Mouse (Mus musculus): ENCODE data around the gene Olfr1502.
"Not testable (repeated sequence)": the region's sequence is repeated elsewhere in the genome, so short reads cannot be mapped to it uniquely, and the experiment has no call there.

The Olfr1502 gene

DNA sequence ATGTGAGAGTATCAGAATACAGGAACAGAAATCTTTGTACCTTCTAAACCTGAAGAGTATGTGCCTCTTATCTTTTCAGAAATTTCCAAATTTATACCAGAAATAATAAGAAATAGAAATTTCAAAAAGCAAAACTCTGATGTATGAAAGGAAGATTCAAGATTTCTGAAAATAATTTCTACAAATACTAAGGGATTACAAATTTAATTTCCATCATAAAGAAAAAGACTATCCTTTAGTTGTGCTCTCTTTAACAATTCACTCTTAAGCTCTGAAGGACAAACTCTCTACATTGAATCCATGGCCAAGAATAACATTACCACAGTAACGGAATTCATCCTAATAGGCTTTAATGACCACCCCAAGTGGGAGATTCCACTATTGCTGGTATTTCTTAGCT lies at the start of gene Olfr1502:
Gene Olfr1502 (plus strand): TSS at position 301 of the 400 bp plus-strand sequence.
- no peak for DNase-seq (ENCODE audit: low read depth)

- DNase-seq (ENCODE audit: low read depth): peak; percentile 38
These were observed 48.8 kb upstream of the Olfr1502 start for GRCm38 (mm10) chr19:13812823-13813222.

DNA sequence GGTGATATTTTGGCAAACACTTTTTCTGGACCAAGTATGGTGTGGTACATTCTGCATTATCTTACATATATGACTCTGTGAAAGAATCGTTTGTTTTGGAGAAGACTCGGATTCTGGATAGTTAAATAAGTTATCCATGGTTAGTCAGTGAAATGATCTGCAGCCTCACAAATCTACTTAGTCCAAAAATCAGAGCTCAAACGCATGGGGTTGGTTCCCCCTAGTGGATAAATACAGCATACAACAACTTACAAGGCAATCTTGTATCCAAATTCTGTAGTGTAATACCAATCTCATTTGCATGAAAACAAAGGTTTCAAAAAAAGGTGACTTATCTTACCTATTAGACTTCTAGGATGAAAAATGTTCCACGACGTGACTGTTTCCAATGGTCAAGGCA lies 42.8 kb upstream of the Olfr1502 start:
- peak; percentile 72 for DNase-seq (ENCODE audit: low read depth)

DNA sequence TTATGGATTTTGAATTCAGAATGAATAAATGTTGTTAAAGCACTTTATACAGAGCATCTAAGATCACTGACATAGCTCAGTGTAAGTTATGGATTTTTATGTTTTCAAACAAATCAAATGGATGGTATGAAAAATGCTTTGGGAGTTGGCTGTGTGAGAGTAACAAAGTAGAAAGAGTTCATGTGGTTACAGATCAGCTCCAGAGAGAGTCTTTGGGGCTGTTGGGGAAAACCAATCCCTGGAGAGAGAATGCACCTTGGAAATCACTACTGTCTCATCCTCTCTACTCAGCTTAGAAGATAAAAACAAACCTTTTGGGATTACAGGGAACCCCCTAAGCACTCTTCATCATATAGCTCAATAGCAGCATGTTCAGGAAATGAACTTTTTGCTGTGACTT lies 42.2 kb upstream of the Olfr1502 start, which contains the start of gene Olfr1499:
Gene Olfr1499 (minus strand): TSS at position 101 of the 400 bp plus-strand sequence.
- no peak for DNase-seq (ENCODE audit: low read depth)

DNA sequence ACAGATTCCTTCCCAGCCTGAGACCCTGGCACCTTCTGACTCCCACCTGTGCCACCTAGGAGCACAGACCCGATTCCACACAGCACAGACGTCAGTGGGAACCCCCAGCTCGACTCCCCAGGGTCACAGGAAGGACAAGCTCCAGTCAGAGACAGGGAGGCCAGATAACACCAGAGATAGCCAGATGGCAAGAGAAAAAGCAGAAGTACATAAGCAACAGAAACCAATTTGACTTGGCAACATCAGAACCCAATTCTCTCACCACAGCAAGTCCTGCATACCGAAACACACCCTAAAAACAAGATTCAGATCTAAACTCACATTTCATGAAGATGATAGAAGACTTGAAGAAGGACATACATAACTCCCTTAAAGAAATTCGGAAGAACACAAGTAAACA lies 40.7 kb upstream of the Olfr1502 start:
- DNase-seq (ENCODE audit: low read depth): peak; percentile 67

GRCm38 (mm10) chr19:13828447-13828846 lies 33.1 kb upstream of the Olfr1502 start:
- no peak for DNase-seq (ENCODE audit: low read depth)

- no peak for DNase-seq (ENCODE audit: low read depth)
These were observed 31.2 kb upstream of the Olfr1502 start, which contains the start of gene Olfr1500 for GRCm38 (mm10) chr19:13830388-13830787. Gene Olfr1500 (minus strand): TSS chr19:13830488.

- DNase-seq (ENCODE audit: low read depth): not testable (repeated sequence)
These were observed 11.0 kb upstream of the Olfr1502 start, which contains the start of gene Olfr1501 for GRCm38 (mm10) chr19:13850592-13850991. Gene Olfr1501 (minus strand): TSS chr19:13850692.

DNA sequence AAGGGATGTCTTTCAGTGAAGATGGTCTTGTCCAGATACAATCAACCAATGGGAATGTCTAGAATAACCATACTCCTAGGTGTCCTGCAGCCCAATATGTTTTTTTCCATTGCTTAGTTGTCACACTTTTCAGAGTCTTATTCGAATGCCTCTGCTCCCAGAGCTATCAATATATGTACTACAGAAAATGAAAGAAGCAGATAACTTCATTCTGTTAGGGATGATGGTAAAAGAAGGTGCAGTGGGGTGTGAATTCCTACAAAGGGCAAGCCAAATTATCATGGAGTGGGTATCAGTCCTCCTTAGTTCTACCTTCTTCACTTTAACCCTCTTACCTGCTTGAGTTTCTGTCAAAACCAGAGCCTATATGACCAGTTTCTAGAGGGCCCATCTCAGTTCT lies 36.2 kb downstream of the Olfr1502 start, which contains the start of gene Olfr1504:
Gene Olfr1504 (minus strand): TSS at position 101 of the 400 bp plus-strand sequence.
- DNase-seq (ENCODE audit: low read depth): no peak

Measured in 416B (cell line).